Mouse (Mus musculus) kidney, adult 2 months (tissue): ENCODE data around the gene Kirrel2. TPM values are rescaled to one million over a fixed set of nuclear protein-coding genes. Genes with fewer than 3 reads are reported as not detected.

Experiments
- DNase-seq: peaks from one replicate; pipeline ENCODE4 v3.0.0; 2021
- H3K27ac ChIP-seq: fragments of 200-500 bp; 2 replicates; pipeline ENCODE4 v1.5.1; 2012; ENCODE audit warnings: low read depth, low read length, control low read depth, inconsistent platforms; ENCODE audit not compliant: insufficient read depth
- H3K27me3 ChIP-seq: fragments of 200-500 bp; replicated peaks from 2 replicates; pipeline ENCODE4 v1.6.1; 2012; ENCODE audit warnings: mild to moderate bottlenecking, moderate library complexity, low read length, inconsistent platforms; ENCODE audit not compliant: control insufficient read depth, insufficient read depth
- H3K36me3 ChIP-seq: fragments of 200-500 bp; 2 replicates; pipeline ENCODE4 v1.6.1; 2012; ENCODE audit warnings: mild to moderate bottlenecking, moderate library complexity, low read length, inconsistent platforms; ENCODE audit not compliant: control insufficient read depth, insufficient read depth
- H3K4me1 ChIP-seq: fragments of 200-500 bp; 2 replicates; pipeline ENCODE4 v1.6.1; 2011; ENCODE audit warnings: low read length; ENCODE audit not compliant: control insufficient read depth, insufficient read depth
- H3K4me3 ChIP-seq: fragments of 200-500 bp; 2 replicates; pipeline ENCODE4 v1.5.1; 2011; ENCODE audit warnings: mild to moderate bottlenecking, low read depth, low read length, control low read depth; ENCODE audit not compliant: insufficient read depth
- CTCF ChIP-seq: fragments of 200-500 bp; conservative IDR thresholded peaks from 2 replicates; pipeline ENCODE4 v1.5.1; 2011; ENCODE audit warnings: low read depth, mild to moderate bottlenecking, control low read depth, low read length, moderate library complexity, mixed read lengths; ENCODE audit not compliant: insufficient read depth, insufficient read length
- POLR2A ChIP-seq: fragments of 200-500 bp; IDR thresholded peaks from one replicate; pipeline ENCODE4 v1.6.1; 2011; ENCODE audit warnings: low read depth, low read length, control low read depth
- WGBS: fragments of 180-500 bp; shearing (Covaris S2); methylation state at CpG from one replicate; pipeline ENCODE4 v1.1.7; 2018; 5-methylcytosine and 5-hydroxymethylcytosine counted together
- polyA plus RNA-seq: library from polyadenylated mRNA; depleted of rRNA; stranded (reverse); fragments of >200 nt; gene quantifications from 2 replicates; pipeline ENCODE4 v1.2.3, GENCODE M21; 2012

Gene Kirrel2
- polyA plus RNA-seq, 1 experiment: 0.30 TPM

DNA sequence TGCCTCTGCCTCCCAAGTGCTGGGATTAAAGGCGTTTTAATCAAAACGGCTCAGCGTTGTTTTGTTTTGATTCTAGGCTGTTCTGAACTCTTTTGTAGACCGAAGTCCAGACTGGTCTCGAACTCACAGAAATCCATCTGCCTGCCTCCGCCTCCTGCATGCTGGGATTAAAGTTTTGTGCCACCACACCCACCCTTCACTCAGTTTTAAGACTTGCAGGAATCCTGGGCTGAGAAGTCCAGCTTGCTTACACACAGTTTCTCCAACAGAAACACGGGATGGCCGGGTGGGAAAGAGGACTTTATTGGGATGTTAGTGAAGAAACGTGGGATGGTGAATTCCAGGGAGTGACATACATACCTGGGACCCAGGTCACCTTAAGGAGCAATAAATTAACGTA lies 22.8 kb downstream of the Kirrel2 start:
- TF ChIP-seq POLR2A (no peak), CTCF (no peak)
- 66% methylated on average over 10 of the region's 10 CpGs for WGBS
- H3K27me3 ChIP-seq: no peaks in the 10 kb centered on the region
- DNase-seq: no peak
- H3K4me1 ChIP-seq: no peaks in the 10 kb centered on the region
- no peaks in the 10 kb centered on the region for H3K36me3 ChIP-seq
- no peak overlapping the region for H3K27ac ChIP-seq
- no peak overlapping the region for H3K4me3 ChIP-seq

DNA sequence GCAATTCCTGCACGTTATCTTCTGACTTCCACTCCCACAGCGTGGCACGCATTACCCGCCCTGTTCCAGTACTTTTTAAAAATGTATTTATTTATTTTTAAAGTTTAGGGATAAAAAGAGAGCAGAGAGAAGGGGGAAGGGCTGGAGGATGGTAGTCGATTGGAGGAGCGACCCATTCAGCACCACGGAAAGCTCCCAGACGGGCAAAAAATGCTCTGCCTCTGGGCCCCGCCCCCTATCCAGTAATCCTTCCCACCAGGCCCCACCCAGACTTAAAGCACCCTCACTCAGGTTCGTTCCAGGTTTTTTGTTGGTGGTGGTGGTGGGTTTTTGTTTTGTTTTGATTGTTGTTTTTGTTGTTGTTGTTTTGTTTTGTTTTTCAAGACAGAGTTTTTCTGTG lies 23.3 kb downstream of the Kirrel2 start:
- Histone ChIP-seq H3K4me1 (no peaks in the 10 kb centered on the region), H3K4me3 (no peak overlapping the region), H3K36me3 (no peaks in the 10 kb centered on the region), H3K27me3 (no peaks in the 10 kb centered on the region), H3K27ac (no peak overlapping the region)
- under 1% methylated on average over 10 of the region's 10 CpGs for WGBS
- DNase-seq: peak; percentile 59
- TF ChIP-seq CTCF (no peak), POLR2A (no peak)

DNA sequence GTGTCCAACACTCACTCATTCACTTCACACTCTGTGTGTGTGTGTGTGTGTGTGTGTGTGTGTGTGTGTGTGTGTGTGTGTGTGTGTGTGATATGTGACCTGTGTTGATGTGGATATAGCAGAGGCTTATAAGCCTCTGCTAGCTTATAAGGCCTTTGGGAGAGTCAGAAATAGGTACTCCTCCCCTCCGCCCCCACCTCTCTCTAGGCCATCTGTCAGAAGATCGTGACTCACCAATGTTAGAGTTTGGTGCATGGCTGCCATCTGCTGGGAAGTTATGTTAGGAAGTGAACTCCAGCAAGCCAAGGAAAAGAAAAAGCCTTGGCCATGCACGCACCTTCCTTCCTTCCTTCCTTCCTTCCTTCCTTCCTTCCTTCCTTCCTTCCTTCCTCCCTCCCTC lies 25.7 kb downstream of the Kirrel2 start:
- Histone ChIP-seq H3K27ac (no peak overlapping the region), H3K36me3 (no peaks in the 10 kb centered on the region), H3K4me1 (no peaks in the 10 kb centered on the region), H3K27me3 (no peaks in the 10 kb centered on the region), H3K4me3 (no peak overlapping the region)
- DNase-seq: peak; percentile 64
- TF ChIP-seq CTCF (peak; percentile 63), POLR2A (no peak)
- 0% methylated on average over 3 of the region's 3 CpGs for WGBS

DNA sequence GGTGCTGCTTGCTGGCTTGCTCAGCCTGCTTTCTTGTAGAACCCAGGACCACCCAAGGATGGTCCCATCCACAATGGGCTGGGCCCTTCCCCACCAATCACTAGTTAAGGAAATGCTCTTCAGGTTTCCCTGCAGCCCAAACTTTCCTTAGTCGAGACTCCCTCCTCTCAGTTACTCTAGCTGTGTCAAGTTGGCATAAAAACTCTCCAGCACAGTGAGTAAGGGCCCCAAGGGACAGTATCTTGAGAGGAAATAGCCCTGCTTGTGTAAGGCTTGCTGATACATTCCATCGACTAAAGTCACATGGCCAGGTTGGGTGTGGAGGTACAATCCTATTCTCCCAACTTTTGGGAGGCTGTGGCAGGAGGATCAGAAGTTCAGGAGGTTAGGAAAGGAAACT lies 27.3 kb downstream of the Kirrel2 start:
- H3K4me1 ChIP-seq: no peaks in the 10 kb centered on the region
- TF ChIP-seq POLR2A (no peak), CTCF (no peak)
- no peak overlapping the region for H3K4me3 ChIP-seq
- WGBS: 36% methylated on average over 2 of the region's 2 CpGs
- no peak overlapping the region for H3K27ac ChIP-seq
- no peak for DNase-seq
- no peaks in the 10 kb centered on the region for H3K36me3 ChIP-seq
- no peaks in the 10 kb centered on the region for H3K27me3 ChIP-seq

DNA sequence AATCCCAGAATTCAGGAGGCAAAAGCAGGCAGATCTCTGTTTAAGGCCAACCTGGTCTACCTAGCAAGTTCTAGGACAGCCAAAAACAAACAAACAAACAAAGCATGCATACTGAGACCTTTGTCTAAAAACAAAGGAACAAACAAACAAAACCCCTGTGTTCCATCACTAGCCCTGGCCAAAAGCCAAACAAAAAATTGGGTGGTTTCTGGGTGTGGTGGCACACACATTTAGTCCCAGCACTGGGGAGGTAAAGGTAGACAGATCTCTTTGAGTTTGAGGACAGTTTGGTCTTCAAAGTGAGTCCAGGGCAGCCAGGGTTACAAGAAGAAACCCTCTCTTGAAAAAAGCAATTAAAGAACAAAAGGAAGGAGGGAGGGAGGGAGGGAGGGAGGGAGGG lies 28.2 kb downstream of the Kirrel2 start:
- H3K36me3 ChIP-seq: no peaks in the 10 kb centered on the region
- TF ChIP-seq CTCF (no peak), POLR2A (no peak)
- DNase-seq: no peak
- H3K27ac ChIP-seq: no peak overlapping the region
- no peak overlapping the region for H3K4me3 ChIP-seq
- no peaks in the 10 kb centered on the region for H3K27me3 ChIP-seq
- no peaks in the 10 kb centered on the region for H3K4me1 ChIP-seq

DNA sequence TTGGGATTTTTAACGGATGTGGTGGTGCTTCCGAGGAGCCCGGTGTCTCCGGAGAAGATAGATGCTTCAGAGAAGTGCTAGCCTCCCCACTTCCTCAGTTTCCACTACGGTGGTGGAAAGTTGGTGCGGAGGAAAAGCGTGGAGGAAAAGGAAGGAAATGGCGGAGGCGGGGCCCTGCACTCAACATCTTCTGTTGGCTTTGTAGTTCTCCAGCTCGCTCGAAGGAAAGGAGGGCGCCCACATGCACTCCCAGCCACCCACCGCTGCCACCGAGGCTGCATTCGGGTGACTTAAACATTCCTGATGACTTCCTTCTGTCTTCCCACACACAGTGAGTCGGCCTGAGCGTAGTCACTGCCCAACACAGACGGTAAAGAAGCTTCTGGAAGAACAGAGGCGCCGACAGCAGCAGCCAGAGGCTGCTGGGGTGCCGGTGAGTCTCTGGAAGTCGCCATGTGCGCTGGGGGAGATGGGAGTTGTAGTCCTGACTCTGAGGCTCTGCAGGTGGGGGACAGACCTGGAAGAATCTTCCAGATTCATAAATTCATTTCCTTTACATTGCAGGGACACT lies 34.3 kb downstream of the Kirrel2 start:
- Histone ChIP-seq H3K27me3 (no peaks in the 10 kb centered on the region), H3K4me3 (peak overlapping the region; percentile 70), H3K36me3 (no peaks in the 10 kb centered on the region), H3K27ac (peak overlapping the region; percentile 37; the same call in 1 of the 2 replicates), H3K4me1 (no peaks in the 10 kb centered on the region)
- TF ChIP-seq CTCF (no peak), POLR2A (no peak)
- 38% methylated on average over 23 of the region's 23 CpGs for WGBS
- peak; percentile 26 for DNase-seq

DNA sequence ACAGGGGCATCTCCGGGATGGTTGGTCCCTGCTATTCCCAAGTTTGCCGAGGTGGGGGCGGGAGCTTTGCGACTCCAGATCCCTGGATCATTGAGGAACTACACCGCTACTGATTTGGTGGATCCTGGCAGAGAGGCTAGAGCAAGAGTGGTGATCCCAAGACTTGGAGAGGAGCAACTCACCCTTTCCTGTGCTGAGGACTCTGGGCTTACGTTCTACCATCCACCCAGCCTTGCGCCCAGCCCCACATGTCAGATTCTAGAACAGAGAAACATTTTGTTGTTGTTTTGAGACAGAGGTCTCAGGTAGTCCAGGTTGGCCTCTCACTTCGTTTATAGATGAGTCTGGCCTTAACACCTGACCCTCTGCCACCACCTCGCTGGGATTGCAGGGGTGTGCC lies 34.9 kb downstream of the Kirrel2 start:
- Histone ChIP-seq H3K36me3 (no peaks in the 10 kb centered on the region), H3K27ac (peak overlapping the region; percentile 37; the same call in 1 of the 2 replicates), H3K4me1 (no peaks in the 10 kb centered on the region), H3K27me3 (no peaks in the 10 kb centered on the region), H3K4me3 (peak overlapping the region; percentile 70)
- no peak for TF ChIP-seq POLR2A
- TF ChIP-seq CTCF: no peak
- no peak for DNase-seq
- WGBS: 8% methylated on average over 9 of the region's 9 CpGs
